Mouse (Mus musculus) T-cell, adult 2 months (primary cell): ENCODE results near the gene E2f2.
A peak's percentile ranks its signal among the peaks of the same experiment; 100 is the strongest.

ENCODE experiments used
- DNase-seq: peaks from one replicate; pipeline ENCODE4 v3.0.0; 2022; ENCODE audit warnings: low spot score

E2f2 gene

DNA sequence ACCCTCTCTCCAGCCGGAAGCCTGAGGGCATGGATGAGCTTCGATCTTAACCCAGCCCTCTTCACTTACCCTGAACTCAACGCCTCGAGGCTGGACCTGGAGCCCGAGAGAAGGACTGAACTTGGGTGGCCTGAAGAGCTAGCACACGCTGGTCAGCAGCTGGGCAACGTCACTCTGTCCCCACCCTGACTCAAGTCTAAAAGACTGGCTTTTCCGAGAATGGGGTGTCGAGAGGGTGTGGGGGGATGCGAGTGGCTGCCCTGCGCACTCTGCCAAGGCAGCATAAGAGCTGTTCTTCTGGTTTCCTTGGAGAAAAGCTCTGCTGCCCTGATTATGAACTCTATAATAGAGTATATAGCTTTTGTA, 27.3 kb upstream of the E2f2 start:
- no peak for DNase-seq

DNA sequence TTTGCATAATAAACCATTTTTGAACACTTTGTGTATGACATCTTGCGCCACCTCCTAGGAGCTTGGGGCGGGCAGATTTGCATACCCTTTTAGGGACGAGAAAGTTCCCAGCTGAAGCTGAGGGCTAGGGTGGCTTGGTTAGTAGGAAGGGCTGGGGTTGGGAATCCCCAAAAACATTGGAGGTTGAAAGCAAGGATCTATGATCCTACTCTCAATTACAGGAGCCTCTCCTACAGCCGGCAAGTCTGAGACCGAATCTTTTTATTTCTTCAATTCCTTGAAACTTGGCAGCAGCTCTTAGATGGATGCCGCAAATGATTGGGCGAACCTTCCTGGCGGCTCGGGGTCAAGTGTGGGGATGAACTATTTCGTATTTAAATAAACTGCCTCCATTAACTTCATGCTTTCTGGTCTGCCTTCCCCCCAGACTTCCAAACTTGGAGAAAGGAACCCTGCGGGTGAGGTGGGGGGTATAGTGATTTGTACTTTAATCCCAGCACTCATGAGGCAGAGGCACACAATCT, 26.8 kb upstream of the E2f2 start:
- no peak for DNase-seq

- no peak for DNase-seq
Measured at GRCm38 (mm10) chr4:136145991-136146711, 26.0 kb upstream of the E2f2 start.

GRCm38 (mm10) chr4:136146712-136147154, 25.5 kb upstream of the E2f2 start:
- DNase-seq: no peak

- DNase-seq: peak; percentile 92
Measured at GRCm38 (mm10) chr4:136147436-136148135, 24.6 kb upstream of the E2f2 start.

- DNase-seq: no peak
Measured at GRCm38 (mm10) chr4:136148342-136149044, 23.7 kb upstream of the E2f2 start.

DNA sequence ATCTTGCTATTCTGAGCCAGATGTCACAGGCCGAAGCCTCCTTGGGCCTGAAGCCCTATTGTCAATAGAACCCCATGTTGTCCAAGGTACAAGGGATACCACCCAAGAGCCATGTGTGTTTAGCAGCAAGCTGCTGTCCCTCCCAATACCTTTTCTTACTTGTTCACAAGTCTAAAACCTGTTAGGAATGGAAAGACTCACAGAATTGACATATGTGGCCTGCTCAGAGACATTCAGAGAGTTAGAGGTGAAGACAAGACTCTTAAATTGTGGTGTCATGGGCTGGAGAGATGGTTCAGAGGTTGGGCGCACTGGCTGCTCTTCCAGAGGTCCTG, 23.2 kb upstream of the E2f2 start:
- DNase-seq: no peak

- DNase-seq: peak; percentile 52
Measured at GRCm38 (mm10) chr4:136149734-136150133, 22.5 kb upstream of the E2f2 start.

GRCm38 (mm10) chr4:136150596-136150995, 21.6 kb upstream of the E2f2 start:
- DNase-seq: no peak

DNA sequence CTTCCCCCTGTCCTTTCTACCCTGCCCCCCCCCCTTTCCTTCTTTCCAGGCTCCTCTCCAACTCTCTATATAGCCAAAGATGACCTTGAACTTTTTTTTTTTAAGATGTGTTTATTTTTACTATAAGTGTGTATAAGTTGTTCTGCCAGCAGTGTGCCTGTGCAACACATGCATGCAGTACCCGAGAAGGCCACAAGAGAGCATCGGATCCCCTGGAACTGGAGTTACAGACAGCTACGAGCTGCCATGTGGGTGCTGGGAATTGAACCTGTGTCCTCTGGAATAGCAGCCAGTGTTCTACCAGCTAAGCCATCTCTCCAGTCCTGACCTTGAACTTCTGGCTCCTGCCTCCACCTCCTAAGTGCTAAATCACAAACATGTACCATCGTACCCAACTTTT, 19.4 kb upstream of the E2f2 start:
- no peak for DNase-seq

DNA sequence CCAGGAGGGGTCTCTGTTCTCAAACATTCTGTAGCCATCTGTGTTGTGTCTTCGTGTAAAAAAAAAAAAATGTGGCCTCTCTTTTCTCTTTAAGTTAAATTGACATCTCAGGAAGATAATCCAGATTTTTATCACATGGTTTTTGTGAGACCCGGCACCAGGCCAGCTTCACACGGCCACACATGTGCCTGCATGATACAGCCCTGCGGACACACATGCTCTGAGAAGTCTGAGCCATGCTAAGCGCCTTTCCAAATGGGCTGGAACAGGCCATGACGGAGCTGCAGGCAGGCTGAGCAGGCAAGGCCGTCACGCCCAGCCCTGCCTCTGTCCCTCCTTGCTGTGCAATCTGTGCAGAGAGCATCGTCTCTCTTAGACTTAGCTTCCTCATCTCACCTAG, 17.7 kb upstream of the E2f2 start:
- DNase-seq: no peak

- no peak for DNase-seq
Measured at GRCm38 (mm10) chr4:136158498-136158897, 13.7 kb upstream of the E2f2 start.

GRCm38 (mm10) chr4:136159802-136160397, 12.3 kb upstream of the E2f2 start:
- peak; percentile 73 for DNase-seq

GRCm38 (mm10) chr4:136163448-136163847, 8.7 kb upstream of the E2f2 start:
- DNase-seq: peak; percentile 87

DNA sequence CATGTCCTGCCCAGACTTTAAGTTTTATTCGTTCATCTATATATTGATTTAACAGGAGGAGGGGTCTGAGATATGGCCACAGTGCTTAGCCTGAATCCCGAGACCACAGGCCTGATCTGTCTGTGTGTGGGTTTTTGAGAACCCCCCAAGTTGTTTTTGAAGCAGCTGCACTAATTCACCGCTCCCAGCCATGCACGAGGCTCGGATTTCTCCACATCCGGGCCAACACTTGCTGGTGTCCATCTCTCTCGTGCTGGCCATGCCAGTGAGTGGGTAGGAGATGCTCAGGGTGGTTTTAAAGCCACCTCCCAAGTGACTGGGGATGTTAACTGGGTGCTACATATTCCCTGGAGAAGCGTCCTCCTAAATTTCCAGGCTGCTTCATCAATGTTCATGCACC, 7.2 kb upstream of the E2f2 start:
- no peak for DNase-seq

DNA sequence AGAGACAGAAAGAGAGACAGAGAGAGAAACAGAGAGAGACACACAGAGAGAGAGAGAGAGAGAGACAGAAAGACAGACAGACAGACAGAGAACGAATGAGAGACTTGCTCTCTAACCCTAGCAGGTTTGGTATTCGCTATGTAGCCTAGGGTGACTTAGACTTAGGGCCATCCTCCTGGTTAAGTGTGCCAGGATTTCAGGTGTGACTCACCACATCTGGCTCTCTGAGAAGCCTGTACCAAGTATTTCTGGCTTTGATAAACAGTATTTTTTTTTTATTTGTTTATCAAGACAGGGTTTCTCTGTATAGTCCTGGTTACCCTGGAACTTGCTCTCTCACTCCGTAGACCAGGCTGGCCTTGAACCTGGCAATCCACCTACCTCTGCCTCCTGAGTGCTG, 4.5 kb upstream of the E2f2 start:
- no peak for DNase-seq

GRCm38 (mm10) chr4:136170401-136170800, 1.8 kb upstream of the E2f2 start:
- DNase-seq: no peak

GRCm38 (mm10) chr4:136171455-136171854, 739 bp upstream of the E2f2 start:
- DNase-seq: no peak

- no peak for DNase-seq
Measured at GRCm38 (mm10) chr4:136172542-136173209, 482 bp downstream of the E2f2 start.

DNA sequence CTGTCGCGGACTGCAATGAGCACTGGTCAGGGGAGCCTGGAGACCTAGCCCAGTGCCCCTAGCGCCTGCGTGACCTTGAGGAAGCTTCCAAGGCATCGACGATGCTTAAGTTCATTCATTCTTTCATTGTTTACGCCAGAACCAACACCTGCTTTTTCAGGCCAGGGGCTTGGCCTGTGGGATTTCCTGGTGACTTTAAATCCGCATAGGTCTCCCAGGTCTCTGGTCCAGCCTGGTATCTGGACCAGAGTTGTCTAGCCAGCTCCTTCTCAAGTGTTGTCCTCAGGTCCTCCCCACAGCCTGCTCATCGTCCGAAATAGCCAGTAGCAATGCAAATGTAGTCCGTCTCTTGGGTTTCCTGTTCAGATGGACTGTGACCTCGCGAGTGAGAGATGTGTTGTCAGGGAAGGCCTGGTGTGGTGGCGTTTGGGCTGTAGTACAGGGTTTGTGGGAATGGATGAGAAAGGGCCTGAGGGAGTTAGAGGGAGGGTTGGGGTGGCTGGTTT, 1.1 kb downstream of the E2f2 start:
- no peak for DNase-seq

DNA sequence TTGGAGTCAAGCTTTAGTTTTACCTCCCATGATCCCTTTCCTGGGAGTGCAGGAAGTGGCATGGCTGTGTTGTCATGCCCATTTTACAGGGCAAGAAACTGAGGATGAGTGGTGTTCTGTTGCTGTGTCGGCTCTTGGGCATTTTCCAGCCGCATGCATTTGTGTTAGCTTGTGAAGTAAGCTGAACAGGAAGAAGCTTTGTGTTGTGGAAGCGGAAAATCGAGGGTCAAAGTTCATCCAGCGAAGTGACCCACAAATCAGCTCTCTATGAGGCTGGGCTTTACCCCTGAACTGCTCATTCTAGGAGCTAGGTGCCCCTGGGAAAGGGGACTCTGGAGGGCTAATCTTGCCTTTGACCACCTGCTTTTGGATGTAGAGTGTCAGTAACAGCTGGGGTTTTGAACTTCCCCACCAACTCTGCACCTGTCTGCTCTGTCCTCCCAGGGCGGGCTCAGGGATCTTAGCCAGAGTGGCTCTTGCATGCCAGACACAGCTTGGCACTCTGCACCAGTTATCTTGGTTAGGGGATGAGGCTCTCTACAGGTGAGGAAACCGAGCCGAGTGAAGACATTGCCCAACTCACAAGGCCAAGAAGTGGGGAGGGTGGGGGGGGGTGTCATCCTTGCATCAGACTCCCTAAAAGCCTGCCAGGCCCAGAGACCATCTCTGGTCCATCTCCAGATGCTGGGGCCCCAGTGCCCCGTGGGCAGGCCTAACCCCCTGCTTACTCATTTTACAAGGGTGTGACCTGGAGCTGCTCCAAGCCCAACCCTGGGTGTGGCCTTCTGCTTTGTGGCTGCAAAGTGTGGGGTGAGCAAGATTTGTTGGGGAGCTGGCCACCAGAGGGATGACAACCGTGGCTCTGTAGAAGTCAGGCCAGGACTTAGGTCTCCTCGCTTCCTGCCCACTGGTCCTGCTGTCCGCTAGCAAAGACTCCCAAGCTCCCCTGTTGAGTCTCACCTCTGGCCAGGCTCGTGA, 2.3 kb downstream of the E2f2 start:
- no peak for DNase-seq
